Mouse (Mus musculus) ZHBTc4 (cell line): ENCODE measurements around the gene Golt1b.
"Not testable (repeated sequence)": the region's sequence is repeated elsewhere in the genome, so short reads cannot be mapped to it uniquely, and the experiment has no call there.

Experiments used
- DNase-seq: peaks from one replicate; pipeline ENCODE4 v3.0.0-alpha.2; 2011; ENCODE audit warnings: low read depth, low spot score

Gene Golt1b

GRCm38 (mm10) chr6:142387011-142387754 lies at the start of gene Golt1b, which contains the start of gene Recql:
Gene Golt1b, plus strand, starts transcription at chr6:142387221.
Gene Recql, minus strand, starts transcription at chr6:142387087.
- DNase-seq, result peak; percentile 98

GRCm38 (mm10) chr6:142338961-142339360 lies 48.1 kb upstream of the Golt1b start:
- no peak for DNase-seq

- DNase-seq, result no peak
These were observed 47.4 kb upstream of the Golt1b start for GRCm38 (mm10) chr6:142339576-142339975.

GRCm38 (mm10) chr6:142343561-142343960 lies 43.5 kb upstream of the Golt1b start:
- peak; percentile 53 for DNase-seq

GRCm38 (mm10) chr6:142345440-142346038 lies 41.5 kb upstream of the Golt1b start, which contains the start of gene Pyroxd1:
Gene Pyroxd1, plus strand, starts transcription at chr6:142345654.
- peak; percentile 96 for DNase-seq

- DNase-seq, result no peak
These were observed 40.6 kb upstream of the Golt1b start for GRCm38 (mm10) chr6:142346181-142347110.

- DNase-seq, result no peak
These were observed 39.3 kb upstream of the Golt1b start for GRCm38 (mm10) chr6:142347431-142348385.

GRCm38 (mm10) chr6:142352099-142352498 lies 34.9 kb upstream of the Golt1b start:
- DNase-seq, result not testable (repeated sequence)

- no peak for DNase-seq
These were observed 29.9 kb upstream of the Golt1b start for GRCm38 (mm10) chr6:142357106-142357505.

- no peak for DNase-seq
These were observed 25.0 kb upstream of the Golt1b start for GRCm38 (mm10) chr6:142362036-142362435.

- peak; percentile 36 for DNase-seq
These were observed 23.9 kb upstream of the Golt1b start for GRCm38 (mm10) chr6:142363019-142363576.

- no peak for DNase-seq
These were observed 21.1 kb upstream of the Golt1b start for GRCm38 (mm10) chr6:142365742-142366472.

GRCm38 (mm10) chr6:142366473-142367018 lies 20.5 kb upstream of the Golt1b start:
- no peak for DNase-seq

- DNase-seq, result no peak
These were observed 19.5 kb upstream of the Golt1b start for GRCm38 (mm10) chr6:142367565-142367964.

- no peak for DNase-seq
These were observed 17.5 kb upstream of the Golt1b start for GRCm38 (mm10) chr6:142369568-142369967.

GRCm38 (mm10) chr6:142377081-142377480 lies 9.9 kb upstream of the Golt1b start:
- no peak for DNase-seq

GRCm38 (mm10) chr6:142378576-142379330 lies 8.3 kb upstream of the Golt1b start:
- no peak for DNase-seq

- DNase-seq, result no peak
These were observed 7.1 kb upstream of the Golt1b start for GRCm38 (mm10) chr6:142379961-142380360.

- no peak for DNase-seq
These were observed 5.4 kb upstream of the Golt1b start for GRCm38 (mm10) chr6:142381615-142382014.
